In genomic region chr8:103664796-103665195, GRCm38 (mm10) we compare ENCODE assay signal across 15 mouse cellular contexts.
"Had no signal": no experiment of that assay in that cellular context is flagged by ENCODE, and none has a peak within 500 bp of the region (broad histone marks: within the 10 kb centered on the region; RNA-seq: fewer than 3 reads in every experiment).

No protein-coding gene starts in this region.

- ATAC-seq: liver, postnatal 0 days; lung, postnatal 0 days; midbrain, embryonic 16.5 days had no signal

- DNase-seq: liver, postnatal 0 days; lung, adult 2 months; lung, postnatal 14 days; lung, postnatal 36 days; midbrain, embryonic 14.5 days; retina, postnatal 1 day; right cerebral cortex, adult 18-20 months; right cerebral cortex, postnatal 25 days; right cerebral cortex, postnatal 4 days; spleen, adult 18-20 months; thymus, adult 18-20 months; thymus, postnatal 14 days; thymus, postnatal 36 days had no signal
